Mouse (Mus musculus): ENCODE results near the gene Ugt1a7c.
"Not testable (repeated sequence)": the region's sequence is repeated elsewhere in the genome, so short reads cannot be mapped to it uniquely, and the experiment has no call there.

- TF ChIP-seq POLR2A (IDR thresholded peaks at IDR 0.05; ENCODE audit: low read depth, low read length); CTCF (conservative IDR thresholded peaks at IDR 0.05; ENCODE audit: insufficient read depth, insufficient read length, low read depth, low read length): not testable (repeated sequence)
Measured at GRCm38 (mm10) chr1:88225301-88225700, 130.4 kb downstream of the Ugt1a7c start.
